Mouse (Mus musculus) liver, postnatal 0 days (tissue): ENCODE results near the gene Bbs9.

Experiments
- CTCF ChIP-seq: sonication (generic); IDR thresholded peaks from 2 replicates; pipeline ENCODE4 v1.5.1; 2016; ENCODE audit warnings: antibody characterized with exemption, low read depth
- EP300 ChIP-seq: IDR thresholded peaks from 2 replicates; pipeline ENCODE4 v1.6.1; 2016; ENCODE audit warnings: antibody characterized with exemption, low read depth, mild to moderate bottlenecking

- TF ChIP-seq CTCF = no peak
- TF ChIP-seq EP300 = no peak
Observed at GRCm38 (mm10) chr9:22576426-22577139, 101.1 kb downstream of the Bbs9 start.
